Mouse (Mus musculus): ENCODE measurements around the gene Rin3. TPM values are rescaled to one million over a fixed set of nuclear protein-coding genes. Genes with fewer than 3 reads are reported as not detected.

Gene Rin3
- total RNA-seq, 1 experiment from 2014 or later: 12.4 TPM

DNA sequence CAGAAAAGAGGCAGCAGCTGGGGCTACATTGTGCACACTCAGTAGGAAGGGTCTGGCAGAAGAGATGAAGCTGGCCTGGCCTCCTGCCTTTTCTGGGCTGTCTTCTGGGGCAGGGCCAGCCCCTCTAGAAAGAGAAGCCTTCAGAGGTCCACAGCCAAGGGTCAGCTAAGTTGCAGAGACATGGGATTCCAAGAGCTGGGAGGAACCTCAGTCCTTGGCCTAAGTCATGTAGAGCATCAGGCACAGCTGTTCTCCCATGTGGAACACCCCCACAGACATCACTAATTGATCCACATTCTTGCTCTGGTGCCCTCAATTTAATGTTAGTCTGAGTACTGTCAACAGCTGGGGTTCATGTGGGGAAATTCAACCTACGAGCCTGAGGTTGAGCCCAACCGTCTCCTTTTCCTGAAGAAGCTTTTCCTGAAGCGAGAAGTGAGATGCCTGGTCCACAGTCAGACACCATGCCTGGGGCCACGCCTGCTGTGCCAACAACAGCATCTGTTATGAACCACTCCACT, 20.0 kb downstream of the Rin3 start:
- no peak for DNase-seq

DNA sequence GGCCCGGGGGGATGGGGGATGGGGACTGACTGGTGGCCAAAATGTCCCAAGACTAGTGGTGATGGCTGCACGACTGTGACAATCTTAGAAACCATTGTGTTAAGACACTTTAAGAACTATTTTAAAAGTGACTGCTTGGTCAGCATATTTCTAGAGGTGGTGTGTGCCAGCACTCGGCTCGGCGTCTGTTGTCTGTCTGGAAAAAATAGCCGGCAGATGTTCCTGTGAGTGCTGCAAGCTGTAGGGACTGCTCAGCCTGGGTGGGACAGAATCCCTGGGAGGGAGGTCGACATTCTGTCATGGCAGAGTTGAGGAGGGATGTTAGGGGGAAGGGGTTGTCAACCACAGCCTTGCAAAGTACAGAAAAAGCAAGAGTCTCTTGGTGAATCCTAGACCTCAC, 21.0 kb downstream of the Rin3 start:
- no peak for DNase-seq

DNA sequence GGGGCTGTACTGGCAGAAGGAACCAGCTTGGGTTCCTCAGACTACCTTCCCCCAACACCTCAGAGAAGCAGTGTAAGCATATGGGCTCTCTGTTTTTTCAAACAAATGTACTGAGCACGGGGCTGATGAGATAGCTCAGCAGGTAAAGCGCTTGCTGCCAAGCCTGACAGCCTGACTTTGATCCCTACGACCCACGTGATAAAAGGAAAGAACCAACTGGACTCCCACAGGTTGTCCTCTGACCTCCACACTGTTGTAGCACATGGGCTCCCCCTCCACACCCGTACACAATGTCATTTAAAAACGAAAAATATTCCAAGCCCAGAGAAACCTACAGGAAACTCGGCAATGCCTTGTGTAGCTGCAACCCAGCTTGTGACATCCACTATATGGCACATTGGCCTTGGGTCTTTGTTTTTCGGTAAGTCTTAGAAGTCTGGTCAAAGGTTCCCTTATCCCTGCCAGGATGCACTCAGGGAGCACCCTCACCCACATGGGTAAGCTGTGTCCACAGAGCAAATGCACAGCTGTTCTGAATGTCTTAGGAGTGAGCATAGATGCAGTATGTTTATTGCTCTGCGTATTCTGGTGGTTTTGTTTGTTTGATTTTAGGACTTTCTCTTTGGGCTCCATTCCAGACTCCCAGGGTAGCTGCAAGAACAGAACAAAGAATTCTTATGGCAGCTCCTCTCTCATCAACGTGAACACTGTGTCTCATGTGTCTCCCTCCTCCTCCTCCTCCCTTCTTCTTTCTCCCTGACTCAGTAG, 22.4 kb downstream of the Rin3 start:
- DNase-seq: no peak

DNA sequence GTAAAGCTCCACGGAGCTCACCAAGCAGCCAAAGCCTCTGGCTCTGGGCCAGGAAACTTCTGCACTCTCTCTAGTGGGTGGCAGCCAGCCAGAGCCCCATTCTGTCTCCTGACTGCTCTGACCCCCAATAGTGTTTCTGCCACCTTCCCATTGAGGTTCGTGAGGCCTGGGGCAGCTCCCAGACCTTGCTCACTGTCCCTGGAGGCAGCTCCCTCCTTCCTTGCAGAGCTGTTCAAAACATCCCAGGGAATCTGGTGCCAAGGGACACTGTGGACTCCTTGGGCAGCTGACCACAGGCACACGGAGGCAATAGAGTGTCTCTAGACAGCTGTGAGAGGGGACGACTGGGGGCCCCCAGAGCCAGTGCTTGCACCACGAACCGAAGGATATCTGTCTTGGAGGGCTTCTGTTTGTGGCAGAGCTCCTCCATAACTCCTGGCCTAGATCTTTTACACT, 25.2 kb downstream of the Rin3 start:
- DNase-seq: peak; percentile 47

DNA sequence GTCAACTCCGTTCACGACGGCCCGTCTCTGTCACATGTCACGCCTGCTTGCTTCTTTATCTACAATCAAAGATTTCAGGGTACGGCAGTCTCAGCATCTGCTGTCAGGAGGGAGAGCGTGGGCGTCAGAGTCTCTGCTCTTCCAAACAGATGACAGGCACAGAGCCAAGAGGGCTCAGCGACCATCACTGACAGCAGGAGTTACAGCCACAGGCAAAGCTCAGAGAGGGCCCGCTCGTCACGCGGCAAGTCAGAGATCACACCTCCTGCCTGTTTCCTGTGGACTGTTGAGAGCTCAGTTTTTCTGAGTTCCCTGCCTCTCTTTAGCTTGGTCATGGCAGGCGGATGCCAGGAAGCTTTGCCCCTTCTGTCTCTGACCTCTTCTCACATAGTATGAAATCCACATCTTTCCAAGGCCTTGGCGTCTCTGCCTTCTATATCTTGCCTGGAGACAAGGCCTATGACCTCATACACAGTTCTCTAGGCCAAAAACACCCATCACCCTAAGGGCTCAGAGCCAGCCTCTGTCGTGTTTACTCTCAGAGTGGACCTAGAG, 25.7 kb downstream of the Rin3 start:
- DNase-seq: peak; percentile 51

DNA sequence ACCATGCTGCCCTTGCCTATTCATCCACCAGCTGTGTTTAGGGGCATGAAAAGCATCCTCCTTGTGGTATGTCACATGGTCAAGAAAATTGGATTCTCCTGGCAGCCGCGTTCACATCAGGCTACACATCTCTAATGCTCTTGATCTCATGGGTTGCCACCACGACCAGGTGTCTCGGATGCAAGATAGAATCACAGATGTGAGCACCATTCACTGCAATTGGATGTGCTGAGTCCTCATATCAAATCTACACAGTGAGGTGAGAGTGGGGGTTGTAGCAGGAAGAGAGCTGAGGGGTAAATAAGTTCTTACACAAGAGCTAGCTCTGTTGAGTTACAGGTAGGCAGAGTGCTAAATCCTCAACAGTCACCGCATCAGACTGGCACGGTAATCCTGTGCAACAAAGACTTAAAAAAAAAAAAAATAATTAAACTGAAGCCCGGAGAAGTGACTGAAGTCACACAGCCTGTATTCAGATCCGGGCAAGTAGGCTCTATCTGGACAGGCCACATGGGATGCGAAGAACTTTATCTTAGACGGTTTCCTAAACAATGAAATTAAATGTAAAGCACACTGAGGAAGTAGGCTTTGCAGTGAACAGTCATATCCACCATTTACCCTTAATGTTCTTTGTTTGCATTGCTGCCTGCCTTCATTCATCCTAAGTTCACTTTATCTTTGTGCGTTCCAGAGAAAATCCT, 26.4 kb downstream of the Rin3 start:
- no peak for DNase-seq

DNA sequence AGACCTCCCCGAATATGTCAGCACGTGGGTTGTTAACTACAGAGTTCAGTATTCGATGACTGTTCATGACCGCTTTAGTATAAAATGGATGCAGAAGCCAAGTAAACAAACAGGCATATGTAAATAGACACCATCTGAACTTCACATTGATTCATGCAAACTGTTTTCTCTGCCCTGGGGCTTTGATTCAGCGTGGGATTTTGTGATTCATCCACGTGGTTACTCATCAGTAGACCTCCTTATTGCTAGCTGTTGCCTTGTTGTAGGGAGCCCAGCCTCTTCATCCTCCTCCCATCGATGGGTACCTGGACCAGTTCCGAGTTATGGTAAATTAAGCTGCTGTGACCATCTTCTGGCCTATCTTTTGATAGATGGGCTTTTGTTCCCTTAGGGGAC, 26.9 kb downstream of the Rin3 start:
- DNase-seq: no peak

DNA sequence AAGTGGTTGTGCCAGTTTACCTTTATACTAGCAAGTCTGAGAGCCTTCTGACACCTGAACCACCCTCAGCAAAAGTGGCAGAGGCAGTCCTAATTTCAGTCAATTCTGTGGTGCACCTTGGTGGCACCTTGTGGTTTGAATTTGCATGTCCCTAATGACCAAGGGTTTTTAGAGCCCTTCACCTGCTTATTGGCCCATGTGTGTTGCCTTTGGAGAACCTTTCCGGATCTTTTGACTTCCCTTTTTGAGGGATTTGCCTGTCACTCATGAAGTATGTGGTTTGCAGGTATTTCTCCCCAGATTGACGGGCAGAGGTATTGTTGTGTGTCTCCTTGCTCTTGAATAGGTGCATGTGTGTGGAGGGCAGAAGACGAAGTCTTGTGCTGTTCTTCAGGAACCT, 27.4 kb downstream of the Rin3 start:
- DNase-seq: no peak

DNA sequence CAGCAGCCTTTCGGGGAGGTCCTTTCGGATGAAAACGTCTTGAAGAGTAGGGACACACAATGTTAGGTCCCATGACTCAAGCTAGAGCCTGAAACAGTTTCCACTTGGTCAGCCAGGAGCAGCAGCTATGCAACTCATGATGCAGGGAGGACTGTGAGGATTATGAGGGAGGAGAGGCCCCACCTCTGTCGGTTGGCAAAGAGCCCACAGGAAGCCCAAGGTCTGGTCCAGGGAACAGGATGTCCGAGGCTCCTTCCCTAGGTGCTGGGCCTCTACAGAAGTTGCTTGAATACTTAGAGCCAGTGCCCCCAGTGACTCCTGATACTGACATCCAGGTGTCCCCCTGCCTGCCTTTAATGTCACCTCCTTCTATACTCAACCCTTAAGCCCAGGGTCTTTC, 28.6 kb downstream of the Rin3 start:
- DNase-seq: no peak

DNA sequence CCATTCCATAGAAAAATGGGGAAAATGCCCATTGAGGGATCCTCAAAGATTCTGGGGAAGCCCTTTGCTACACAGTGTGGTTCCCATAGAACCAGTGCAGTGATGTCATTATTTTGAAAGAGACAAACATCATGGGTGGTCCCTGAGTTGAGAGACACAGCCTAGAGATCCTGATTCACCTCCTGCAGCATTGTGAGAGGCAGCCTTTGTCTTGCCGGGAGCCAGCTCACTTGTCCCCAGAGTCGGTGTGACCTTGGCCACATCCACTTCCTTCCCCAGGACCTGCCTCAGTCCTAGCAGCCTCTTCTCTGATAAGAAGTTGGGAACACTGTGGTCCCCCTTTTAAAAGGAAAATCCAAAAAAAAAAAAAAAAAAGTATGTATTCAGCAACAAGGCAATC, 36.3 kb downstream of the Rin3 start:
- DNase-seq: no peak

DNA sequence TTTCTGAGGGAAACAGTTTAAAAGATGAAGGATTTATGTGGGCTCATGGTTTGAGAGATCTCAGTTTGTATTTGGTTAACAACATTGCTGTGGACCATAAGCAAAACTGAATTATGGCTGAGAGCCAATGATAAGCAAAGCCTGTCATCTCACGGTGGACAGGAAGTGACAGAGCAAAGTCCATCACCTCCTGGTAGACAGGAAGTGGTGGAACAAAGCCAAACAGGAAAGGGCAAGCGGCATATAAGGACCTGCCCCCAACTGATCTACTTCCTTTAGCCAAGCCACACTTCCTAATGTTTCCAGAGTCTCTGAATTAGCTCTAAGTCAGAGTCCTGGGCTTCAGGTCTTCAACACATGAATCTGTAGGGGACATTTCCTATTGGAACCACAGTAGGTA, 37.1 kb downstream of the Rin3 start:
- DNase-seq: no peak

DNA sequence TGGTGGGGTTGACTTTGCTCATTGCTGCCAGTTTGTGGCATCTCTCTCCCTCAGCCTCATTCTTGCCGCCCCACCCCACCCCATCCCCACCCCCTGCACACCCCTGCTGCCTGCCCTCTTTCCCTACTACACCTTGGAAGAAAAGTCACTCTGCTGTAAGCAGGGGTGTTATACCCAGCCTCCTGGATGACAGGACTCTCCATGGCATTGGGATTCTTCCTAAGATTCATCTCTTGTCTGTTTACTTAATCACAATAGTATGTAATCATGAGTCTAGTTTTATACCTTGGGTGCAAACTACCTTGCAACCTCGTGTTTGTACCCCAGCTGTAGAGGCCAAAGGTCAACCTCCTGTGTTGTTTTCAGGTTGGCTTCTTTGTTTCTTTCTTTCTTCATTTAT, 37.5 kb downstream of the Rin3 start:
- DNase-seq: no peak

DNA sequence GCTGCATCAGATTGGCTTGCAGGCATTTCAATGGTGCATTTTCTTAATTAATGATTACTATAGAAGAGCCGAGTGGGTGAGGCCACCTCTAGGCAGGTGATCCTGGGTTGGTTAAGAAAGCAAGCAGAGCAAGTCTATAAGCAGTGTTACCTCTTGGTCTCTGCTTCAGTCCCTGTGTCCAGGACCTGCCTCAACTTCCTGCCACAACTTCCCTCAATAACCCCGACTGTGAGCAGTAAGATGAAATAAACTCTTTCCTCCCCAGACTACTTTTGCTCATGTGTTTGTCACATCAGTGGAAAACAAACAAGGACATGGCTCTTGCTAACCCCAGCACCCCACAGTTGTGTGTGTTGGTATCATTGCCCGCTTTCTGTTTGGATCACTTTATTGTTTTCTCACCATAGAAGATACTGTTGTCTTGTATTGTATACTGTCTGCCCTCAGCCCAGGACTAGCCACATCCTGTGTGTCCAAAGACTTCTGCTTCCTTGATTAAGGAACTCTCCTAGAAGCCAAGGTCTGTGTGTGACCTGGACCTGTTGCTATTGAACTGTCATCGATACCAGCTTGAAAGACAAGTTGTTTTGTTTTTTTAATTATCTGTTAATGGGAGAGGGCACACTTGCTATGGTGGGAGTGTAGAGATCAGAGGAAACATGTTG, 38.3 kb downstream of the Rin3 start:
- DNase-seq: no peak

DNA sequence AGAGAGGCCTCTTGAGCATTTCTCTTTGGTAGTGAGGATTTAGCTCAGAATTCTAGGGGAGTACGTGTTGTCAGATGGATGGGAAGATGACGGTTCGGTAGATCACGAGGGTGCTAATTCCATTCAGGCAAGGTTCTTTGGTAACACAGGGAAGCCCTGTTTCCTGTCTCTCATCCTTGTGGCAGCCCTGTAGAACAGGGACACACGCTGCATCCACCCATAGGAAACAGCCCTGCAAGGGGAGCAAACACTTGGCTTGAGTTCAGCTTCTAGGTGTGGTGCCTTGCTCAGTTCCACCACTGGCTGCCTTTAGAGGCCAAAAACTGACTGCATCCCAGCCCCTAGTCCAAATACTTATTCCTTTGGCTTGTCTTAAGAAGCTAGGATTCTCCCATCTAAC, 39.0 kb downstream of the Rin3 start:
- DNase-seq: no peak

DNA sequence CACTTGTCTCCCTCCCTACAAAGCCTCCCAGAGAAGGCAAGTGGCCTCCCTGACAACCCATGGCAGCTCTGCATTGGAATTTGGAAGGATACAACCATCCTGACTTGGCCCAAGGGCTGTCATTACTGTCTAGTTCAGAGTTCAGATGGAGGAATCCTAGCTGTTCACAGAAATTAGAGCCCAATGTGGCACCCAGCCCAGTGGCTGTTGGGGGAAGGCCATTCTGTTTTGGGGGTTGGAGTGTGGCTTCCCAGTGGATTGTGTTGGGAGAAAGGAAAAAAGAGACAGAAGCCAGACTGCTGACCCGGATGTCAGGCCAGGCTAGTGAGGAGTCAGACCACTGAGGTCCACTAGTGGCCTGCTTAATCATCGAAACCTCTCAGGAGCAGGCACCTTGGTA, 40.5 kb downstream of the Rin3 start:
- DNase-seq: no peak

DNA sequence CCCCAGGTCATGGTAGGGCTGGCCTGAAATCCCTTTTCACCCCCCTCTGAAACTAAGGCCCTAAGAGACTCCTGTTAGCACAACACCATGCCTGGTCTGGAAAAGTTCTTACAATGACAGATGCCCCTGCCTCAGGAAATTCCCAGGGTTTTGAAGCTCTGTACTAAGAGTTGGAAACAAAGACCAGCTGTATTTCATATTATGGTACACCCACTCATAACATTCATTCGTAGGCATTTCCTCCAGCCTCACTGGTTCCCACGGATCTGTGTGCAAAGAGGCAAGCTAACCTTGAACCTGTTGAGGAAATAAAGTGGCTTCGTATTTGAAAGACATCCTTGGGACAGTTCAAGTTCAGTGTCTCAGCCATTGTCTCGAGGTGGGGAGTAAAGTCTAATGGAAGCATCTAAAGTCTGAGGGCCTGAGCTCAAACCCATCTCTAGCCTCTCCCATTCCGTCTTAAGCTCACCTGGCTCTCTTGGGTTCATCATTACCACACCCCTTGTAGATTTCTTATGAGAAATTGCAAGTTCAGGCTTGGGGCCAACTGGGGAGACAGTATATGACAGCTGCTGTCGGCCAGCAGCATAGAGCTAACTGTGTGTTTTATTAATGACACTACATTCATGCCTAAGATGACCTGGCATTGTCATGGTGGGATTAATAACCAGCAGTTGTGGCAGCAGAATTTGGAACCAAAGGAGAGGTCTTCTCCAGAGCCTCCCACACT, 41.5 kb downstream of the Rin3 start:
- no peak for DNase-seq

DNA sequence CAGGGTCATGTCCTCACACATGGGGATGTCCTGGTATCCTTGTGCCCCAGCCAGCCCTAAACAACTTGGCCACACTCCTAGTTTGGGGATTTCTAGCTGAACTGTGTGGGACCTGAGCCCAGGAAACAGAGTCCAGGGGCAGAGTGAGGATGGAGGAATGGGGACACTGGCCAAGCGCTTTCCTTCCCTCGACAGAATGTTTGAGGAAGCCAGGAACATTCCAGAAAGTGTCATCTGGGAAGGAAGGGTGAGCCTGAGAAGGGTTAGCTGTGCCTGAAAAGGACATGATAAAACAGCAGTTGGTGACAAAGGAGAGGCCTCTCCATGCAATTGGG, 42.0 kb downstream of the Rin3 start:
- DNase-seq: no peak

DNA sequence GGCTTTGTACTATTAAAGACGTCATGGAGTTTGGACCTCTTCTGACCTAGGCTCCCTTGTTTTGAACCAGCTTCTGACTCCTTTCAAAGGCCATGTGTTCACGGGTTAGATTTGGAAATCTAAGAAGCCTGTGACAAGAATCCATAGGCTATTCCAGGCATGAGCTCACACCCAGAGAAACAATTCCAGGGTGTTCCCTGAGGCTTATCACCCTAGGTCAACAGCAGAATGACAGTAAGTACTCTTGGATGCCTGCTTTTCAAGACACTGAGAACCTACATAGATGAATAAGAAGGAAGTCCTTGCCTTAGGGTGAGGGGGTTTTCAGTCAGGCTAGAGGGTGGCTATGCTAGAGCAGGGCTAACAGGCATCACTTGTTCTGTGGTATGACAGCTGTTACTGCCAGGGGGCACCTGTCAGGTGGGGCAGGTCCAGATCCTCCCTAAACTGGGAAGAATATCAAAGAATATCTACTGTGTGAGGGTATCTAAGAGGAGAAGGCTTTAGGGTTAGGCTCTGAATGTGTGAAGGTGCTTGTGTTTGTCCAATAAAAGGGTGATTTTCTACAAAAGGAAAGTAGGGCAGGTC, 44.0 kb downstream of the Rin3 start:
- no peak for DNase-seq

DNA sequence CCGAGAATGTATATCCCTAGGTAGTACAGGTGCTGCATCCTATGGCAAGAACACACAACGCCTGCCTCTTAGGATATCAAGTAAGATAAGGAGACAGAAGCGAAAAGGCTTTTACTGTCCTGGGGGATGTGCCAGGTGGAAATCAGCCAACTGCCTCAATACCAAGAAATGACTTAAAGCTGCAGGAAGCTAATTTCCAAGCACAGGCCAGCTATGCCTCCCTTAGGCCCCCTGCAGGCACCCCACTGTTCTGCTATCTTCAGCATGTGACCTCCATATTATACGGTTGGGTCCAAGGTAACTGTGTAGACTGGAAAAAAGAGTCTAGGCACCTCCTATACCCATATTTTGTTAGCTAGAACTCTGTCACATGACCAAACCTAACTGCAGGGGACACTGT, 44.7 kb downstream of the Rin3 start:
- no peak for DNase-seq

DNA sequence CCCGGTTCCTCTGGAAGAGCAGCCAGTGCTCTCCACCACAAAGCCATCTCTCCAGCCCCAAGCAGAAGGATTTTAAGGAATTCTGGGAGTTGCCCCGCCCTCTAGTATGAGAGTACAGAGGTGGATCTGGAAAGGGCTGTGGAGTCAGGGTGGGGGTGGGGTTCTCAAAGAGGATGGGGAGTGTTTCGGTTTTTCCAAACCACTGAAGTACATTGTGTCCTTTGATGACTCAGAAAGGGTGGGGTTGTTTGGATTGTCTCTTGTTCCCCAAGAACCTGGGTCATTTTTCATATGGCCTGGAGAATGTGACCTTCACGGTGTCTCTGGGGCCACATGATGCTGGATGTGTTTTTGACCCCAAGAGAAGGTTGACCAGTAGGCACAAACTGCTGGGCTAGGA, 45.2 kb downstream of the Rin3 start:
- no peak for DNase-seq

DNA sequence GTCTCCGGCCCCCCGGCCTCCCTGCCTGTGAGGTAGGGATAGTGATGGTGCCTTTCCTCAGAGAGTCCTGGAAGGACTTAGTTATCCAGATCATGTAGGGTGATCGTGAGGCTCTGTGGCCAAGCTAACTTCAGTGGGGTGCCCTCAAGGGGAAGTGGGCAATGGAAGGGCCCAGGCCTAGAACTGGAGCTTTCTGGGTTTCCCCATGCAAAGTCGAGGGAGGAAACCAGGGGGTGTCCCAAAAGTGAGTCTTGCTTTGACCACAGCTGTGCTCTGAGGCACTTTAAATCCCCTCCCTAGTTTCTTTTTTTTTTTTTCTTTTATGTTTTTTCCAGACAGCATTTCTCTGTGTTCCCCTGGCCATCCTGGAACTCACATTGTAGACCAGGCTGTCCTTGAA, 47.3 kb downstream of the Rin3 start:
- DNase-seq: no peak

DNA sequence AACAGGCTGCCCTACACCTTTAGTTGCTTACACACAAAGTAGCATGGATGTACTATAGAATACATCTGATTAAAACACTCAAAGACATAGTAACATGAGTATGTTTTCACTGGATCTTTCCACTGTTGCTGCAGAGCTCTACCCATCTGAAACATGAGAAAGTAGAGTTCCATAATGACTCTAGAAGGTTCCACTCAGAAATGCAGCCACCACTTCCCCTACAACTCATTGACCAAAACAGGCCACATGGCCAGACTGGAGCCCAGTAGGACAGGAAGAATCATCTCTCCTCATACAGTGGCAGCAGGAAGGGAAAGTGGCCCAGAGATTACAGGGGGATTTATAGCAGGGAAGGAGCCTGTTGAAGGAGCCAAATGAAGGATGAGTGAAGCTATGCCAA, 47.9 kb downstream of the Rin3 start:
- DNase-seq: no peak

Data from adrenal gland, postnatal 25 days (tissue).